Mouse (Mus musculus) heart, embryonic 16.5 days (tissue): ENCODE data around the gene Aspg. TPM values are rescaled to one million over a fixed set of nuclear protein-coding genes. Genes with fewer than 3 reads are reported as not detected.

ENCODE experiments used
- ATAC-seq: fragments of 200-750 bp; cut with Nextera tagmentation; replicated peaks from 2 replicates; pipeline ENCODE4 v1.8.0; 2017; ENCODE audit warnings: moderate number of reproducible peaks; ENCODE audit not compliant: insufficient read depth, low FRiP score; ENCODE audit errors: extremely low read depth
- H3K27ac ChIP-seq: fragments of 300-500 bp; sonication (generic); 2 replicates; pipeline ENCODE4 v1.5.1; 2014; ENCODE audit warnings: mild to moderate bottlenecking, low read length, control low read depth, moderate library complexity
- H3K27me3 ChIP-seq: fragments of 300-500 bp; sonication (generic); 2 replicates; pipeline ENCODE4 v1.6.1; 2014; ENCODE audit warnings: low read length, mixed read lengths; ENCODE audit not compliant: control insufficient read depth, insufficient read depth
- H3K36me3 ChIP-seq: fragments of 300-500 bp; sonication (generic); 2 replicates; pipeline ENCODE4 v1.6.1; 2014; ENCODE audit not compliant: control insufficient read depth, insufficient read depth
- H3K4me1 ChIP-seq: fragments of 300-500 bp; sonication (generic); 2 replicates; pipeline ENCODE4 v1.6.1; 2014; ENCODE audit warnings: low read length, mixed read lengths; ENCODE audit not compliant: control insufficient read depth, insufficient read depth
- H3K4me2 ChIP-seq: fragments of 300-500 bp; sonication (generic); 2 replicates; pipeline ENCODE4 v1.6.1; 2014; ENCODE audit warnings: low read depth, mild to moderate bottlenecking, control low read depth, low read length
- H3K4me3 ChIP-seq: fragments of 300-500 bp; sonication (generic); 2 replicates; pipeline ENCODE4 v1.5.1; 2014; ENCODE audit warnings: mild to moderate bottlenecking, control low read depth, low read length
- H3K9ac ChIP-seq: fragments of 300-500 bp; sonication (generic); 2 replicates; pipeline ENCODE4 v1.6.1; 2014; ENCODE audit warnings: low read length, control low read depth
- H3K9me3 ChIP-seq: fragments of 300-500 bp; sonication (generic); replicated peaks from 2 replicates; pipeline ENCODE4 v1.6.1; 2016; ENCODE audit warnings: low read length; ENCODE audit not compliant: control insufficient read depth
- WGBS: fragments of 180-500 bp; shearing (Covaris S2); extraction: QIAGEN DNeasy Blood & Tissue Kit; methylation state at CpG from one replicate; pipeline ENCODE4 v1.1.7; 2014; 5-methylcytosine and 5-hydroxymethylcytosine counted together
- polyA plus RNA-seq: library from polyadenylated mRNA; unstranded; fragments of >200 nt; fragmentation: Nextera tagmentation; extraction: Ambion mirVana; gene quantifications from 2 replicates; pipeline ENCODE4 v1.2.1, GENCODE M21; 2015

Gene Aspg
- polyA plus RNA-seq, 1 experiment from 2014 or later: 0.59 TPM

- H3K4me1 ChIP-seq: 0 out of 2 replicates have a peak, but pooled peaks cover 2% of the 10 kb centered on the region
- H3K27ac ChIP-seq: no peak overlapping the region
- H3K27me3 ChIP-seq: no peaks in the 10 kb centered on the region; the same call in 1 of the 2 replicates
- no peak overlapping the region for H3K9ac ChIP-seq
- H3K9me3 ChIP-seq: no peaks in the 10 kb centered on the region
- 63% methylated on average over 8 of the region's 8 CpGs for WGBS
- H3K4me3 ChIP-seq: no peak overlapping the region
- no peak for ATAC-seq
- no peaks in the 10 kb centered on the region for H3K36me3 ChIP-seq
- H3K4me2 ChIP-seq: no peak overlapping the region
Observed at GRCm38 (mm10) chr12:112094261-112094880, 12.1 kb upstream of the Aspg start.

GRCm38 (mm10) chr12:112096051-112096732, 10.3 kb upstream of the Aspg start:
- no peak overlapping the region for H3K9ac ChIP-seq

GRCm38 (mm10) chr12:112096733-112097117, 9.8 kb upstream of the Aspg start:
- H3K9ac ChIP-seq: no peak overlapping the region
- H3K4me1 ChIP-seq: 0 out of 2 replicates have a peak, but pooled peaks cover 2% of the 10 kb centered on the region
- no peak for ATAC-seq
- no peak overlapping the region for H3K4me3 ChIP-seq
- no peaks in the 10 kb centered on the region for H3K9me3 ChIP-seq
- H3K27me3 ChIP-seq: no peaks in the 10 kb centered on the region; the same call in 1 of the 2 replicates
- H3K36me3 ChIP-seq: no peaks in the 10 kb centered on the region
- H3K4me2 ChIP-seq: no peak overlapping the region
- H3K27ac ChIP-seq: no peak overlapping the region
- WGBS: 65% methylated on average over 8 of the region's 8 CpGs

More at GRCm38 (mm10) chr12:112096051-112096732, 10.3 kb upstream of the Aspg start:
- 0 out of 2 replicates have a peak, but pooled peaks cover 2% of the 10 kb centered on the region for H3K4me1 ChIP-seq
- ATAC-seq: 0 out of 2 replicates have a peak, but pooled peaks have one; percentile 14
- 40% methylated on average over 13 of the region's 13 CpGs for WGBS
- H3K4me3 ChIP-seq: no peak overlapping the region
- no peak overlapping the region for H3K27ac ChIP-seq
- H3K27me3 ChIP-seq: no peaks in the 10 kb centered on the region; the same call in 1 of the 2 replicates
- no peaks in the 10 kb centered on the region for H3K36me3 ChIP-seq
- no peak overlapping the region for H3K4me2 ChIP-seq
- H3K9me3 ChIP-seq: no peaks in the 10 kb centered on the region

DNA sequence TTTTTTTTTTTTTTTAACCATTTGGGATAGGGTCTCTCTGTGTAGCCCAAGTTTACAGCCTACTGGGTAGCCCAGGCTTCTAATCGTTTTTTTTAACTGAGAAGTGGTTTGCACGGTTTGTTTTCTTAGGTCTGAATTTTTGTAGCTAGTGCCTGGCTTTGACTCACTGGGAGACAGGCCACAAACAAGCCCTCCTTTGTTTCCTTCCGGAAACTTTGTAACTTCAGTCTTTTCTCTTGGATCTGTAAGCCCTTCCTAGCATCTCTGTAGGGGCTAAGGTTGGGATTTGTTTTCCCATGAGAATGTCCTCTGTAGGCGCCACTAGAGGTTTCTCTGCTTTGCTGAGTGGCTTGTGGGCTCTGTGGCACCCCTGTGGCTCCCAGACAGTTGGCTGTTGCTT, 6.4 kb upstream of the Aspg start:
- H3K4me2 ChIP-seq: no peak overlapping the region
- H3K9me3 ChIP-seq: no peaks in the 10 kb centered on the region
- no peak for ATAC-seq
- no peaks in the 10 kb centered on the region for H3K27me3 ChIP-seq
- H3K9ac ChIP-seq: no peak overlapping the region
- no peak overlapping the region for H3K4me3 ChIP-seq
- H3K36me3 ChIP-seq: no peaks in the 10 kb centered on the region
- WGBS: 61% methylated on average over 4 of the region's 4 CpGs
- no peak overlapping the region for H3K27ac ChIP-seq
- 0 out of 2 replicates have a peak, but pooled peaks cover 2% of the 10 kb centered on the region for H3K4me1 ChIP-seq

DNA sequence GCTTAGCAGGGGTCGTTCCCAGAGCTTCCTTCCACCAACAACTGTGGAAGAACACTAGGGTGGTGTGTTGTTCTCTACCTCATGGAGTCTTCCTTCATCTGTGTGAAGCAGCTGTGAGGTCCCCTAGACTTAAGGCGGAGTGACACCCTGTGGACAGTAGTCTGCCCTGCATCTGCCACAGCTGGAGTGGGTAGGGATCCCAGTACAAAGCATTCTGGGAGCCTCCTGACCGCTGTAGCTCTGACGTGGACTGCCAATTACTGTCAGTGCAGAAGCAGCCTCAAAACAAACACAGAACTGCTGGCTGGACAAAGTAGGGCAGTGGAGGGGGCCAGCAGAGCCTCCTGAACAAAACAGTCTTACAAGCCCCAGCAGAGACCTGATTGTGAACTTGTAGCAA, 5.4 kb upstream of the Aspg start:
- ATAC-seq: no peak

DNA sequence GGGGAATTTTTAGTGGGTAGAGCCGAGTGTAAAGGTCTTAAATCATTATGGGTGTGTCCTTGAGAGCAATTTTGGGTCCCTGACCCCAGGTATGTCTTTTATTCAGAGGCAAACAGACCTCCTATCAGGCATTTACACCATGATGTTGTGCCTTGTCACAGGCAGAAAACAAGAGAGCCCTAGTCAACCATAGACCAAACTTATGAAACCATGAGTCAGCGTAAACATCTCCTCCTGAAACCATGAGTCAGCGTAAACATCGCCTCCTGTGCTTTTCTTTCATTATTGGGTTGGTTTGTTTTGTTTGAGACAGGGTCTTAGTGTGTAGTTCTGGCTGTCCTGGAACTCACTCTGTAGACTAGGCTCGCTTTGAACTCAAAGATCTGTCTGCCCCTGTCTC, 3.3 kb upstream of the Aspg start:
- ATAC-seq: no peak
- Histone ChIP-seq H3K9ac (no peak overlapping the region), H3K36me3 (no peaks in the 10 kb centered on the region), H3K27ac (no peak overlapping the region), H3K4me3 (no peak overlapping the region), H3K4me1 (peaks cover 5% of the 10 kb centered on the region; the same call in 1 of the 2 replicates), H3K27me3 (peaks cover 8% of the 10 kb centered on the region; the same call in 1 of the 2 replicates), H3K4me2 (no peak overlapping the region), H3K9me3 (no peaks in the 10 kb centered on the region)
- 82% methylated on average over 5 of the region's 5 CpGs for WGBS

More for the DNA sequence above, 5.4 kb upstream of the Aspg start:
- Histone ChIP-seq H3K9ac (no peak overlapping the region), H3K9me3 (no peaks in the 10 kb centered on the region), H3K36me3 (no peaks in the 10 kb centered on the region), H3K4me3 (no peak overlapping the region), H3K4me1 (0 out of 2 replicates have a peak, but pooled peaks cover 2% of the 10 kb centered on the region), H3K27me3 (peaks cover 2% of the 10 kb centered on the region; the same call in 1 of the 2 replicates), H3K4me2 (no peak overlapping the region), H3K27ac (no peak overlapping the region)
- WGBS: 47% methylated on average over 4 of the region's 4 CpGs

DNA sequence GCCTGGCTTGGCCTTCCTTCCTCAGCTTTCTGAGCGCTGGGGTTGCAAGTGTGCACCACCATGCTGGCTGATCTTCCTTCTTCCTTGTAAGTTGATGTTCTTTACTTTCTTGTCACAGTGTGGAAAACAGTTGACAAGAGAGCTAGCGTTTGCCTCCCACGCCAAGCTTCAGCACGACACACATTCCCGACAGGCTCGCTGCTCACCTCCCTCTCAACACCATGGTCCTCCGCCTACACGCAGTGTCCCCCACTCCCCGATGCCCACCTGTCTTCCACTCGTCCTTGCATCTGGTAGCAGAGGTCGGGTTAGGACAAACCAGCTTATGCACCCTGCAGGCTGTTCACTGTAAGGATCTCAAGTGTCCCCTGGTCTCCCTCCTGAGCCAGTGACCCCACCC, 1.6 kb upstream of the Aspg start:
- no peak overlapping the region for H3K9ac ChIP-seq
- H3K4me1 ChIP-seq: peaks cover 5% of the 10 kb centered on the region; the same call in 1 of the 2 replicates
- no peak overlapping the region for H3K4me3 ChIP-seq
- peaks cover 8% of the 10 kb centered on the region; the same call in 1 of the 2 replicates for H3K27me3 ChIP-seq
- no peak overlapping the region for H3K27ac ChIP-seq
- H3K9me3 ChIP-seq: no peaks in the 10 kb centered on the region
- no peak for ATAC-seq
- H3K4me2 ChIP-seq: no peak overlapping the region
- WGBS: 81% methylated on average over 11 of the region's 11 CpGs
- no peaks in the 10 kb centered on the region for H3K36me3 ChIP-seq

GRCm38 (mm10) chr12:112107685-112108084, 1.2 kb downstream of the Aspg start:
- H3K4me3 ChIP-seq: no peak overlapping the region
- ATAC-seq: no peak
- H3K4me1 ChIP-seq: peaks cover 5% of the 10 kb centered on the region; the same call in 1 of the 2 replicates
- H3K9me3 ChIP-seq: no peaks in the 10 kb centered on the region
- no peak overlapping the region for H3K9ac ChIP-seq
- H3K36me3 ChIP-seq: no peaks in the 10 kb centered on the region
- no peak overlapping the region for H3K27ac ChIP-seq
- peaks cover 10% of the 10 kb centered on the region; the same call in 1 of the 2 replicates for H3K27me3 ChIP-seq
- no peak overlapping the region for H3K4me2 ChIP-seq
- WGBS: 85% methylated on average over 8 of the region's 8 CpGs
